Mouse (Mus musculus): Measurements from ENCODE around the gene Cd99l2. TPM values are rescaled to one million over a fixed set of nuclear protein-coding genes. Genes with fewer than 3 reads are reported as not detected.
"Not testable (repeated sequence)": the region's sequence is repeated elsewhere in the genome, so short reads cannot be mapped to it uniquely, and the experiment has no call there.

Cd99l2 gene
- polyA plus RNA-seq, 1 experiment from 2014 or later, result 60.1 TPM

- H3K4me1 ChIP-seq; H3K4me2 ChIP-seq (replicated peaks); H3K9ac ChIP-seq (replicated peaks); H3K27me3 ChIP-seq; H3K36me3 ChIP-seq; H3K4me3 ChIP-seq; H3K9me3 ChIP-seq; ATAC-seq (replicated peaks); H3K27ac ChIP-seq (replicated peaks): not testable (repeated sequence)
- 90% methylated on average over 4 of the region's 4 CpGs for WGBS
Measured at GRCm38 (mm10) chrX:71506591-71506990, 13.9 kb upstream of the Cd99l2 start.

GRCm38 (mm10) chrX:71493279-71493656 lies 619 bp upstream of the Cd99l2 start:
- H3K9ac ChIP-seq (replicated peaks), result peak overlapping the region; percentile 68
- H3K9me3 ChIP-seq, result no peaks in the 10 kb centered on the region
- peak overlapping the region; percentile 51 for H3K4me3 ChIP-seq
- H3K4me1 ChIP-seq, result peaks cover 12% of the 10 kb centered on the region; the same call in 1 of the 2 replicates
- H3K27ac ChIP-seq (replicated peaks), result peak overlapping the region; percentile 90
- 17% methylated on average over 9 of the region's 9 CpGs for WGBS
- peak overlapping the region; percentile 72 for H3K4me2 ChIP-seq (replicated peaks)
- no peaks in the 10 kb centered on the region for H3K36me3 ChIP-seq
- ATAC-seq (replicated peaks), result peak; percentile 41
- H3K27me3 ChIP-seq, result no peaks in the 10 kb centered on the region

- H3K4me3 ChIP-seq, result peak overlapping the region; percentile 51
- WGBS, result 21% methylated on average over 17 of the region's 17 CpGs
- H3K4me1 ChIP-seq, result peaks cover 12% of the 10 kb centered on the region; the same call in 1 of the 2 replicates
- no peak for ATAC-seq (replicated peaks)
- peak overlapping the region; percentile 90 for H3K27ac ChIP-seq (replicated peaks)
- no peaks in the 10 kb centered on the region for H3K9me3 ChIP-seq
- H3K9ac ChIP-seq (replicated peaks), result peak overlapping the region; percentile 68
- no peaks in the 10 kb centered on the region for H3K27me3 ChIP-seq
- H3K36me3 ChIP-seq, result no peaks in the 10 kb centered on the region
- peak overlapping the region; percentile 72 for H3K4me2 ChIP-seq (replicated peaks)
Measured at GRCm38 (mm10) chrX:71491931-71492633, 567 bp downstream of the Cd99l2 start.

- H3K36me3 ChIP-seq, result no peaks in the 10 kb centered on the region
Measured at GRCm38 (mm10) chrX:71489353-71489752, 3.3 kb downstream of the Cd99l2 start.

GRCm38 (mm10) chrX:71482244-71482643 lies 10.4 kb downstream of the Cd99l2 start:
- no peak overlapping the region for H3K4me2 ChIP-seq (replicated peaks)
- no peak overlapping the region for H3K9ac ChIP-seq (replicated peaks)
- no peaks in the 10 kb centered on the region for H3K4me1 ChIP-seq
- H3K27me3 ChIP-seq, result no peaks in the 10 kb centered on the region
- H3K27ac ChIP-seq (replicated peaks), result no peak overlapping the region
- no peaks in the 10 kb centered on the region for H3K9me3 ChIP-seq
- 83% methylated on average over 2 of the region's 2 CpGs for WGBS
- H3K36me3 ChIP-seq, result no peaks in the 10 kb centered on the region
- no peak for ATAC-seq (replicated peaks)
- H3K4me3 ChIP-seq, result no peak overlapping the region

More at GRCm38 (mm10) chrX:71489353-71489752, 3.3 kb downstream of the Cd99l2 start:
- Histone ChIP-seq H3K4me1 (peaks cover 12% of the 10 kb centered on the region; the same call in 1 of the 2 replicates), H3K4me2 (replicated peaks) (no peak overlapping the region), H3K9ac (replicated peaks) (no peak overlapping the region), H3K4me3 (no peak overlapping the region), H3K27me3 (no peaks in the 10 kb centered on the region), H3K9me3 (no peaks in the 10 kb centered on the region), H3K27ac (replicated peaks) (no peak overlapping the region)
- ATAC-seq (replicated peaks), result no peak
- 86% methylated on average over 1 of the region's 1 CpGs for WGBS

- Histone ChIP-seq H3K27ac (replicated peaks) (no peak overlapping the region), H3K36me3 (no peaks in the 10 kb centered on the region), H3K4me1 (no peaks in the 10 kb centered on the region), H3K9ac (replicated peaks) (no peak overlapping the region), H3K4me3 (no peak overlapping the region), H3K4me2 (replicated peaks) (no peak overlapping the region), H3K27me3 (no peaks in the 10 kb centered on the region), H3K9me3 (no peaks in the 10 kb centered on the region)
- WGBS, result 88% methylated on average over 3 of the region's 3 CpGs
- no peak for ATAC-seq (replicated peaks)
Measured at GRCm38 (mm10) chrX:71475992-71476391, 16.7 kb downstream of the Cd99l2 start.

GRCm38 (mm10) chrX:71475497-71475896 lies 17.2 kb downstream of the Cd99l2 start:
- Histone ChIP-seq H3K4me2 (replicated peaks) (no peak overlapping the region), H3K4me1 (no peaks in the 10 kb centered on the region), H3K27me3 (no peaks in the 10 kb centered on the region), H3K9me3 (no peaks in the 10 kb centered on the region), H3K4me3 (no peak overlapping the region), H3K9ac (replicated peaks) (no peak overlapping the region), H3K36me3 (no peaks in the 10 kb centered on the region), H3K27ac (replicated peaks) (no peak overlapping the region)
- no peak for ATAC-seq (replicated peaks)
- 81% methylated on average over 3 of the region's 3 CpGs for WGBS

- no peaks in the 10 kb centered on the region for H3K9me3 ChIP-seq
- H3K4me1 ChIP-seq, result no peaks in the 10 kb centered on the region
- WGBS, result 51% methylated on average over 3 of the region's 3 CpGs
- H3K27ac ChIP-seq (replicated peaks), result no peak overlapping the region
- H3K27me3 ChIP-seq, result no peaks in the 10 kb centered on the region
- no peak overlapping the region for H3K4me3 ChIP-seq
- H3K36me3 ChIP-seq, result no peaks in the 10 kb centered on the region
- H3K4me2 ChIP-seq (replicated peaks), result no peak overlapping the region
- no peak overlapping the region for H3K9ac ChIP-seq (replicated peaks)
- no peak; the same call in 1 of the 2 replicates for ATAC-seq (replicated peaks)
Measured at GRCm38 (mm10) chrX:71475084-71475483, 17.6 kb downstream of the Cd99l2 start.

- Histone ChIP-seq H3K9ac (replicated peaks) (no peak overlapping the region), H3K4me2 (replicated peaks) (no peak overlapping the region), H3K4me3 (no peak overlapping the region), H3K27ac (replicated peaks) (no peak overlapping the region), H3K4me1 (no peaks in the 10 kb centered on the region), H3K36me3 (no peaks in the 10 kb centered on the region), H3K27me3 (no peaks in the 10 kb centered on the region), H3K9me3 (no peaks in the 10 kb centered on the region)
- 80% methylated on average over 3 of the region's 3 CpGs for WGBS
- ATAC-seq (replicated peaks), result no peak
Measured at GRCm38 (mm10) chrX:71474296-71474956, 18.2 kb downstream of the Cd99l2 start.

- no peaks in the 10 kb centered on the region for H3K4me1 ChIP-seq
- no peak for ATAC-seq (replicated peaks)
- no peaks in the 10 kb centered on the region for H3K36me3 ChIP-seq
- no peak overlapping the region for H3K4me3 ChIP-seq
- H3K27me3 ChIP-seq, result no peaks in the 10 kb centered on the region
- H3K9ac ChIP-seq (replicated peaks), result no peak overlapping the region
- no peaks in the 10 kb centered on the region for H3K9me3 ChIP-seq
- WGBS, result 92% methylated on average over 5 of the region's 5 CpGs
- H3K27ac ChIP-seq (replicated peaks), result no peak overlapping the region
- no peak overlapping the region for H3K4me2 ChIP-seq (replicated peaks)
Measured at GRCm38 (mm10) chrX:71468639-71469295, 23.9 kb downstream of the Cd99l2 start.

- Histone ChIP-seq H3K4me1 (no peaks in the 10 kb centered on the region), H3K27me3 (no peaks in the 10 kb centered on the region), H3K27ac (replicated peaks) (no peak overlapping the region), H3K36me3 (no peaks in the 10 kb centered on the region), H3K9me3 (no peaks in the 10 kb centered on the region), H3K4me3 (no peak overlapping the region), H3K9ac (replicated peaks) (no peak overlapping the region), H3K4me2 (replicated peaks) (no peak overlapping the region)
- 97% methylated on average over 3 of the region's 3 CpGs for WGBS
- ATAC-seq (replicated peaks), result no peak
Measured at GRCm38 (mm10) chrX:71467491-71467890, 25.2 kb downstream of the Cd99l2 start.

GRCm38 (mm10) chrX:71465417-71465816 lies 27.2 kb downstream of the Cd99l2 start:
- Histone ChIP-seq H3K9ac (replicated peaks) (no peak overlapping the region), H3K4me3 (no peak overlapping the region), H3K36me3 (no peaks in the 10 kb centered on the region), H3K4me2 (replicated peaks) (no peak overlapping the region), H3K4me1 (no peaks in the 10 kb centered on the region), H3K27ac (replicated peaks) (no peak overlapping the region), H3K27me3 (no peaks in the 10 kb centered on the region), H3K9me3 (no peaks in the 10 kb centered on the region)
- WGBS, result 94% methylated on average over 1 of the region's 1 CpGs
- ATAC-seq (replicated peaks), result no peak

Measured in forebrain, embryonic 15.5 days (tissue).